Mouse (Mus musculus) 3134 (cell line): ENCODE data around the gene Clint1.

Source experiments
- DNase-seq: peaks from one replicate; pipeline ENCODE4 v3.0.0-alpha.2; 2011; ENCODE audit warnings: low spot score; ENCODE audit not compliant: insufficient read length; ENCODE audit errors: extremely low read depth

Gene Clint1

GRCm38 (mm10) chr11:45851516-45852123, at the start of gene Clint1:
Gene Clint1 (plus strand): TSS chr11:45852051.
- DNase-seq = peak; percentile 87

DNA sequence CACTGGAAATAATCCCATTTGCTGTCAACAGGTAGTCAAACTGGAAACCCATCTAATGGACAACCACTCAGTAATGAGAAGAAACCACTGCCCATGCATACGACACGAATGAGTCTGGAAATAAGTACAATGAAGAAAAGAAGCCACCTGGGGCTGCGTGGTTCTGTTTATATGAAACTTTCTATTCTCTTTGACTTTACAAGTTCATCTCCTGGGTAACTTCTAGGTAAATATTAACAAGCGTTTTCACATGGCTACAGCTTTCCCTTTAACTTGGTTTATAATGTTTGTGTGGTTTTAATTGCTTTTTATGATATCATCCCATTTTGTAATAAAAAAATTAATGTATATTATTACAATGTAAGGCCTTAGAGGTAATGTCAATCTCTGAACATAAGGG, 47.8 kb upstream of the Clint1 start:
- no peak for DNase-seq

DNA sequence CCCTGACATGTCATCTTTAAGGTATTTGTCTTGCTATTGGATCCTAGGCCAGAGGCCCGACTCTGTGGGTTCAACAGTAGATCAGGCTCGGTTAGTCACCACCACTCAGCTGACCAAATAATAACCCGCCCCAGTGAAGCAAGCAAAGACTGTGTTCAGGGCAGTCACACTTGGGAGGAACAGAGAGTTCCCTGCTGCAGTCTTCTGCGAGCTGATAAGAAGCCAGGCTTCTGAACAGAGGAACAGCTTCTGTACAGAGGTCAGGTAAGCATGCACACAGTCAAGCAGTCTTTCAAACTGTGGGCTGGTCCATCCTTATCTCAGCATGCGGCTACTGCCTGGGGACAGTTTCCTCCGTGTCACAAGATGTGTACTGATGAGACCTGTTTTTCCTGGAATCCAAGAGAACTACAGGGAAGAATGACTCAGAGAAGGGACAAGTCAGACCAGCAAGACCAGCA, 46.5 kb upstream of the Clint1 start:
- DNase-seq = peak; percentile 70

DNA sequence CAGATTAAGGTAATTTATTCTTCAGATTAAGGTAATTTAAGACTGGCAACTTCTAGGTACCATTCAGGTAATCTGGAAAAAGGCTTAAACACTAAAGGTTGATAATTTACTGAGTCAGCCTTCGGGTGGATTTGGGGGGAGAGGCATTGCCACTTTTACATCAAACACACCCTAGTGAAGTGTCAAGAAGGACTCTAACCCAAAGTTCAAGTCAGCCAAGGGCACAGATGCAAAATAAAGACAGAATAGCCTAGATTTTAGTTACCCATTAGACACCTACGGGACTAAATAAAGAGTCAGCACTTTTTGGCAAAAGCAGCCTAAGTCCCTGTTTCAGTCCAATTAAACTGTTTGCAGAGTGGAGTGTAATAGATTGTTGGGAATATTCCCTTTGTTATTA, 46.0 kb upstream of the Clint1 start:
- no peak for DNase-seq

- no peak for DNase-seq
Observed at GRCm38 (mm10) chr11:45806264-45806663, 45.6 kb upstream of the Clint1 start.

DNA sequence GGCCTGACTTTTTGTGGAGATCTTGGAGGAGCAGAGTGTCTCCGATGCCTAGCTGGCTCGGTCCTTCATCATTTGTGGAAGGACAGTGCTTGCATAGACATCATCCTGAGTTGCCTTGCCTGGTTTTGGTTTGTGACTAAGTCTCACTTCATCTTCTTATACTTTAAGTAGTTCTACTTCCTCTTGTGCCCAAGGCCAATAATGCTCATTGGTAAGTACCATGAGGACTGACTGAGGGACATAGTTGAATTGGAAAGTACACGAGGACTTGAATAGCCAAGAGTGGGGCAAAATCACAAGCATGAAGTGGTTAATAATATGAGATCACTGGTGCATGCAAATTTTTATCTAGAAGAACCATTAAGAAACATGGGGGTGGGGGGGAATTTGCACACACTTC, 45.0 kb upstream of the Clint1 start:
- DNase-seq = no peak

GRCm38 (mm10) chr11:45807820-45808219, 44.0 kb upstream of the Clint1 start:
- no peak for DNase-seq

- no peak for DNase-seq
Observed at GRCm38 (mm10) chr11:45809424-45809823, 42.4 kb upstream of the Clint1 start.

DNA sequence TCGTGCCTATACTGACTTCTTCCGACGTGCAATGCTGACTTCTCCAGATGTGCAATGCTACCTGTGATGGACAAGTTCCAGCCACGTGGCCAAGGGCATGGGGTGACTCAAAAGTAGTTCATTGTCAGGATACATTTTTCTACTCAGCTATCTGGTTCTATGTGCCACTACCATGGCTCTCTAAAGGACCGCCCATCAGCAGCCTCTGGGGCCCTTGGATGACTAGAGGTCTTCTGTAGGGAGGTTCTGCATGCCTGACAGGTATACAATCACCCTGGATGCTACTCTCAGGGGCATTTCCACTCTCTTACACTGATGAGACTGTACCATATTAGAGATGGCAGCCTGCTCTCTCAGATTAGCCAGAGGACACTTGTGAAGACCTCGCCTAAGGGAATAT, 41.8 kb upstream of the Clint1 start:
- DNase-seq = no peak

GRCm38 (mm10) chr11:45810805-45811204, 41.0 kb upstream of the Clint1 start:
- DNase-seq = no peak

DNA sequence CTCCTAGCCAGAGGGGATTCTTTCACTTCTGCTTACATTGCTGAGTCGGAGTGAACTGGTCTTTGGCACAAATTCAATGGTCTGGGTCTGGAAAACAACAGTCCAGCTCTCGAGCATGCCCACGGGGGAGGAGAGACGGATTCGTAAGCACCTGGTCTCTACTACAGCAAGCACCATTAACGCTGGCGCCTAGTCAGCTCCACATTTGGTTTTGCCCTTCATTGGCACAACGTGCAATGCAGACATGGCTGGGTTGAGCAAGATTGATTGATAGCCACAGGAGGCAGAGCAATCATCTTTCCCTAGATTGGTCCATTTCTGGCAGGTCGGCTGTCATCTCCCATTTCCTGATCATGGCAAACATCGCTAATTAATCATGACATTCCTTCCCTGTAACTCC, 36.2 kb upstream of the Clint1 start:
- DNase-seq = no peak

DNA sequence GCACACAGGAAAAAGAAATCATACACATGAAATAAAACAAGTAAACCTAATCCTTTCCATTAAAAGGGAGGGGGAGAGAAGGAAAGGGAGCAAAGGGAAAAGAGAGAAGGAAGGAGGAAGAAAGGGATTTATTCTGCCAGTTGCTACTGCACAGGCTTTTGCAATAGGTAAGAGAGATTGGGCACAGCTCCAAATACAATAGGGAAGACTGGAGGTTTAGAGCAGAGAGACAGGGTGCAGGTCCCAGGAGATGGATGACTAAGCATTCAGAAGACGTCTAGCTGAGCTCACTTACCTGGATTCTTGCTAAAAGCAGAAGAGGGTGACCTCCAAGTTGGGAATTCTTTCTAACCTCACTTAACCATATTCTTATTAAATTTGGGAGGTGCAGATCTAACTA, 35.1 kb upstream of the Clint1 start:
- no peak for DNase-seq

DNA sequence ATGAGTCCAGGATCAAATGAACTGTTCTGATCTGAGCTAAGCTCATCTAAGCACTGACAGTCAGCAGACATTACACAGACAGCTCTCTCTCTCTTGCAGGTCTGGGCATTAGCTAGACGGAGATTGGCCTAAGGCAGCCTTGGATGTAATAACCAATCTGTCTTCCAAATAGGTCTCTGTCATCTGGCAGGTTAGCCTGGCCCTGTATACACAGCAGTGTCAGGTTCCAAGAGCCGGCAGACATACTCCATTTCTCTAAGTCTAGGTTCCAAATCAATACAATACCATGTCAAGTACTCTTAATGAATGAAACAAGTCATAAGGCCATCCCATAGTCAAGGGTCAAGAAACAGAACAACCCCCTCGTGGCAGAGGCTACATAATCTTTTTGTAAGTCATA, 33.9 kb upstream of the Clint1 start:
- DNase-seq = no peak

- no peak for DNase-seq
Observed at GRCm38 (mm10) chr11:45820930-45821329, 30.9 kb upstream of the Clint1 start.

DNA sequence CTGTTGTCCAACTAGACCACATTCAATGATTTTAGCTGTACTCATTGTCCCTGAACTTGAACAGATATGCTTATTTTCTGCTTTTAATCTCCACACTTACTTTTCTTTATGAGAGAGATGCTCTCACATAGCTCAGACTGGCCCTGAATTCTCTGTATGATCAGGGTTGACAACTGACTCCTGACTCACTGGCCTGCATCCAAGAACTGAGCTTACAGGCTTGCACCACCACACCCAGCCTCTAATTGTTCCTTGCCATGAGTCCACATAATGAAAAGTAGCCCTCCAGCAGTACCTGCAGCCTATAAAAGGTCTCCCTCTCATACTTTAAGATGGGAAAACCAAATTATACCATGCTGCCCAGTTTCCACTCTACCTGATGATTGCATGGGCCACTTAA, 21.7 kb upstream of the Clint1 start:
- no peak for DNase-seq

GRCm38 (mm10) chr11:45830743-45831310, 21.0 kb upstream of the Clint1 start:
- no peak for DNase-seq

DNA sequence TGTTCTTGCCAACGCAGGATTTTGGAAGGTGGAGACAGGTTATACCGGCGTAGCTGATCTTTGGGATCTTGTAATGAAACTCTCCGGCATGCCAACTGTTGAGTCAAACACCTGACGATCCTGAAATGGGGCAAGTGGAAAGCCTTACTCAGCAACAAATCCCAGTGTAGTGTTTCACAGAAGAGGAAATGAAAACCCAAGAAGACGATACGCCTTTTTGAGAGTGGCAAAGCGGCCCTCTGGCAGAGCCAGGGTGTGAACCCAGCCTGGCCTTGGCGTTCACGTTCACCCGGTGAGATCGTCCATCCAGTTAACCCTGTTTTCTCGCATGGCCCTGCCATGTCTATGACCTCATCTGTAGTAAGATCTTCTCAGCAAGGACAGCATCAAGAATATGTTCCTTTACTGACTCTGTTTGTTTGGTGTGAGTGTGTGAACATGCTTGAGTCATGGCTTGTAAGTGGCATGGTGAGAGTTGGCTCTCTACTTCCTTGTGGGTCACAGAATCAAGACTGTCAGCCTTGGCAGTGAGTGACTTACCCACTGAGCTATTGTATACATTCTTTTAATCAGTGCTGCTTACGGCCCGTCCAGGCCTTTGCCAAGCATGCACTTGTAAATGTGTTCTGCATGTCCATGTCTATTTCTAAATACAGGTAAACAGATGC, 20.2 kb upstream of the Clint1 start:
- DNase-seq = no peak

DNA sequence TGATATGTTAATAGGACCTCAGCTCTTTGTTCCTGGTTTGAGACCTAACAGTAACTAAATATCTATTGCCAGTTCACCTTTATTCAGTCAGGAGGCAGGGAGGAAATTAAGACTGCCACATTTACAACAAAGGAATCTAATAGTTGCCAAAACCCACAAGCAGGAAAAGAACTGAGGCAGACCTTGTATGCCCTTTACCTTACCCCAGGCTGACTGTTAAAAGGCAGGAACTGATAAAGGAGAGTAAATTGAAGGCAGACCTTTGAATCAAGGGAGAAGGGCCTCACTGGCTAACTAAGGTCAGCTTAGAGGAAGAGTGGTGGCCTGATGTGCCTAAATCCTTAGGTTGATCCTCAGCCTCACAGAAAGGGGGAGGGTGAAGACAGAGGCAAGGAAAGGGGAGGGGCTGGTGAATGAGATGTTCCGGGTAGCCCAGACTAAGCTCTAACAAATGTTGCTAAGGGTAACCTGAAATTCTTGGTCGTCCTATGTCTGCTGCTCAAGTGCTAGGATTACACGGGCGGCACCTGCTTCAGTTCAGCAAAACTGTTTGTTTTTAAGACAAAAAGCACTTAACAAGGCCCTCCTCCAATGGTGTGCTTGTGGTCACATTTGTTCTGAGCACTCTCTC, 16.1 kb upstream of the Clint1 start:
- DNase-seq = no peak

- no peak for DNase-seq
Observed at GRCm38 (mm10) chr11:45837257-45837817, 14.5 kb upstream of the Clint1 start.

- DNase-seq = no peak
Observed at GRCm38 (mm10) chr11:45838450-45838849, 13.4 kb upstream of the Clint1 start.

DNA sequence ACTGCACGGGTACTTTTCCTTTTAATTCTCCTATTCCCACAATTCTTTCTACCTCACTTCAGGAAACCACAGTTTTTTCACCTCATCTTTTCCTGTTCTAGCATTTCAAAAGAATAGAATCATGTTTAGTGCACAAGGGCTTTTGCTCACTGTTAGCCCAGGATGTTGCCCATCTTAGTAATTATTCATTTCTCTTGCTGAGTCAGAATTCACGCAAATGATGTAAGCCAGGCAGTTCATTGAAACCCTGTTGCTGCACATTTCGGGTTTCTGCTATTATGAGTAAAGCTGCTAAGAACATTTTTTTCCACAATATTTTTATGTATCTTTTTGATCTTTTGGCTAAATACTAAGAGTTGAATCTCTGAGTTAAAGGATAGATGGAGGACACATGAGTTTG, 11.5 kb upstream of the Clint1 start:
- no peak for DNase-seq
